Mouse (Mus musculus): ENCODE measurements around the gene Samd11. TPM values are rescaled to one million over a fixed set of nuclear protein-coding genes. Genes with fewer than 3 reads are reported as not detected.

Gene Samd11
- polyA plus RNA-seq, 1 experiment = 17.3 TPM

GRCm38 (mm10) chr4:156228393-156229024, 26.9 kb downstream of the Samd11 start:
- peaks cover 19% of the 10 kb centered on the region for H3K36me3 ChIP-seq (ENCODE audit: control insufficient read depth, insufficient read depth, low read length)
- H3K4me1 ChIP-seq (ENCODE audit: control insufficient read depth, insufficient read depth, insufficient read length) = peaks cover 2% of the 10 kb centered on the region; the same call in 1 of the 2 replicates
- no peak overlapping the region for H3K4me3 ChIP-seq (ENCODE audit: extremely low read depth, insufficient read depth, insufficient read length)
- DNase-seq (ENCODE audit: low read depth in 1 of 2, low spot score in 2 of 2) = no peak
- no peaks in the 10 kb centered on the region for H3K27me3 ChIP-seq (ENCODE audit: control insufficient read depth, insufficient read depth, low read length)
- no peak overlapping the region for H3K27ac ChIP-seq (ENCODE audit: insufficient read depth, low read length)
- WGBS = 62% methylated on average over 12 of the region's 12 CpGs
- TF ChIP-seq CTCF (IDR thresholded peaks at IDR 0.05; ENCODE audit: extremely low read depth, insufficient read depth, insufficient read length, insufficient replicate concordance) (no peak), POLR2A (IDR thresholded peaks at IDR 0.05; ENCODE audit: low read depth, low read length) (no peak)

- DNase-seq (ENCODE audit: low read depth in 1 of 2, low spot score in 2 of 2) = no peak
These were observed 27.6 kb downstream of the Samd11 start for GRCm38 (mm10) chr4:156227752-156228392.

GRCm38 (mm10) chr4:156224276-156224675, 31.2 kb downstream of the Samd11 start:
- Histone ChIP-seq H3K4me1 (ENCODE audit: control insufficient read depth, insufficient read depth, insufficient read length) (no peaks in the 10 kb centered on the region), H3K4me3 (ENCODE audit: extremely low read depth, insufficient read depth, insufficient read length) (no peak overlapping the region), H3K36me3 (ENCODE audit: control insufficient read depth, insufficient read depth, low read length) (peaks cover under 1% of the 10 kb centered on the region; the same call in 1 of the 2 replicates), H3K27ac (ENCODE audit: insufficient read depth, low read length) (no peak overlapping the region), H3K27me3 (ENCODE audit: control insufficient read depth, insufficient read depth, low read length) (no peaks in the 10 kb centered on the region)
- WGBS = 93% methylated on average over 2 of the region's 2 CpGs
- DNase-seq (ENCODE audit: low read depth in 1 of 2, low spot score in 2 of 2) = no peak
- no peak for TF ChIP-seq CTCF (IDR thresholded peaks at IDR 0.05; ENCODE audit: extremely low read depth, insufficient read depth, insufficient read length, insufficient replicate concordance)
- TF ChIP-seq POLR2A (IDR thresholded peaks at IDR 0.05; ENCODE audit: low read depth, low read length) = no peak

More at GRCm38 (mm10) chr4:156227752-156228392, 27.6 kb downstream of the Samd11 start:
- TF ChIP-seq POLR2A (IDR thresholded peaks at IDR 0.05; ENCODE audit: low read depth, low read length) = no peak
- TF ChIP-seq CTCF (IDR thresholded peaks at IDR 0.05; ENCODE audit: extremely low read depth, insufficient read depth, insufficient read length, insufficient replicate concordance) = no peak
- Histone ChIP-seq H3K4me3 (ENCODE audit: extremely low read depth, insufficient read depth, insufficient read length) (no peak overlapping the region), H3K27me3 (ENCODE audit: control insufficient read depth, insufficient read depth, low read length) (no peaks in the 10 kb centered on the region), H3K36me3 (ENCODE audit: control insufficient read depth, insufficient read depth, low read length) (peaks cover 19% of the 10 kb centered on the region), H3K27ac (ENCODE audit: insufficient read depth, low read length) (no peak overlapping the region), H3K4me1 (ENCODE audit: control insufficient read depth, insufficient read depth, insufficient read length) (no peaks in the 10 kb centered on the region)
- WGBS = 77% methylated on average over 18 of the region's 18 CpGs

GRCm38 (mm10) chr4:156219936-156220335, 35.5 kb downstream of the Samd11 start:
- no peak for DNase-seq (ENCODE audit: low read depth in 1 of 2, low spot score in 2 of 2)
- H3K4me3 ChIP-seq (ENCODE audit: extremely low read depth, insufficient read depth, insufficient read length) = no peak overlapping the region
- no peaks in the 10 kb centered on the region for H3K27me3 ChIP-seq (ENCODE audit: control insufficient read depth, insufficient read depth, low read length)
- TF ChIP-seq POLR2A (IDR thresholded peaks at IDR 0.05; ENCODE audit: low read depth, low read length) (no peak), CTCF (IDR thresholded peaks at IDR 0.05; ENCODE audit: extremely low read depth, insufficient read depth, insufficient read length, insufficient replicate concordance) (no peak)
- peaks cover 3% of the 10 kb centered on the region; the same call in 1 of the 2 replicates for H3K4me1 ChIP-seq (ENCODE audit: control insufficient read depth, insufficient read depth, insufficient read length)
- H3K27ac ChIP-seq (ENCODE audit: insufficient read depth, low read length) = no peak overlapping the region
- WGBS = 89% methylated on average over 11 of the region's 11 CpGs
- no peaks in the 10 kb centered on the region for H3K36me3 ChIP-seq (ENCODE audit: control insufficient read depth, insufficient read depth, low read length)

- TF ChIP-seq POLR2A (IDR thresholded peaks at IDR 0.05; ENCODE audit: low read depth, low read length) (no peak), CTCF (IDR thresholded peaks at IDR 0.05; ENCODE audit: extremely low read depth, insufficient read depth, insufficient read length, insufficient replicate concordance) (no peak)
- 86% methylated on average over 16 of the region's 16 CpGs for WGBS
- DNase-seq (ENCODE audit: low read depth in 1 of 2, low spot score in 2 of 2) = no peak
These were observed 37.6 kb downstream of the Samd11 start for GRCm38 (mm10) chr4:156217838-156218237.

GRCm38 (mm10) chr4:156217022-156217669, 38.3 kb downstream of the Samd11 start:
- H3K27me3 ChIP-seq (ENCODE audit: control insufficient read depth, insufficient read depth, low read length) = no peaks in the 10 kb centered on the region
- no peak overlapping the region for H3K27ac ChIP-seq (ENCODE audit: insufficient read depth, low read length)
- no peak overlapping the region for H3K4me3 ChIP-seq (ENCODE audit: extremely low read depth, insufficient read depth, insufficient read length)
- no peak for DNase-seq (ENCODE audit: low read depth in 1 of 2, low spot score in 2 of 2)
- 92% methylated on average over 16 of the region's 16 CpGs for WGBS
- TF ChIP-seq POLR2A (IDR thresholded peaks at IDR 0.05; ENCODE audit: low read depth, low read length) (no peak), CTCF (IDR thresholded peaks at IDR 0.05; ENCODE audit: extremely low read depth, insufficient read depth, insufficient read length, insufficient replicate concordance) (no peak)
- H3K4me1 ChIP-seq (ENCODE audit: control insufficient read depth, insufficient read depth, insufficient read length) = peaks cover 3% of the 10 kb centered on the region; the same call in 1 of the 2 replicates
- H3K36me3 ChIP-seq (ENCODE audit: control insufficient read depth, insufficient read depth, low read length) = no peaks in the 10 kb centered on the region

More at GRCm38 (mm10) chr4:156217838-156218237, 37.6 kb downstream of the Samd11 start:
- peaks cover 3% of the 10 kb centered on the region; the same call in 1 of the 2 replicates for H3K4me1 ChIP-seq (ENCODE audit: control insufficient read depth, insufficient read depth, insufficient read length)
- H3K27me3 ChIP-seq (ENCODE audit: control insufficient read depth, insufficient read depth, low read length) = no peaks in the 10 kb centered on the region
- no peak overlapping the region for H3K27ac ChIP-seq (ENCODE audit: insufficient read depth, low read length)
- no peaks in the 10 kb centered on the region for H3K36me3 ChIP-seq (ENCODE audit: control insufficient read depth, insufficient read depth, low read length)
- H3K4me3 ChIP-seq (ENCODE audit: extremely low read depth, insufficient read depth, insufficient read length) = no peak overlapping the region

Measured in spleen, adult 2 months (tissue).